Mouse (Mus musculus) stomach, embryonic 16.5 days (tissue): ENCODE measurements around the gene 1700003H04Rik. TPM values are rescaled to one million over a fixed set of nuclear protein-coding genes. Genes with fewer than 3 reads are reported as not detected.

Experiments
- ATAC-seq: fragments of 200-750 bp; cut with Nextera tagmentation; 2 replicates; pipeline ENCODE4 v1.8.0; 2017; ENCODE audit warnings: moderate number of reproducible peaks, moderate TSS enrichment; ENCODE audit not compliant: insufficient read depth, low FRiP score
- H3K27ac ChIP-seq: fragments of 300-500 bp; sonication (generic); 2 replicates; pipeline ENCODE4 v1.5.1; 2014; ENCODE audit warnings: low read length
- H3K27me3 ChIP-seq: fragments of 300-500 bp; sonication (generic); 2 replicates; pipeline ENCODE4 v1.6.1; 2014; ENCODE audit warnings: low read length, control low read depth, mixed read lengths; ENCODE audit not compliant: control insufficient read depth, insufficient read depth
- H3K36me3 ChIP-seq: fragments of 300-500 bp; sonication (generic); 2 replicates; pipeline ENCODE4 v1.6.1; 2014; ENCODE audit warnings: low read length; ENCODE audit not compliant: control insufficient read depth, insufficient read depth
- H3K4me1 ChIP-seq: fragments of 300-500 bp; sonication (generic); 2 replicates; pipeline ENCODE4 v1.6.1; 2014; ENCODE audit warnings: low read length, control low read depth, mixed read lengths; ENCODE audit not compliant: control insufficient read depth, insufficient read depth
- H3K4me2 ChIP-seq: fragments of 300-500 bp; sonication (generic); 2 replicates; pipeline ENCODE4 v1.6.1; 2014; ENCODE audit warnings: low read depth, low read length, mixed read lengths
- H3K4me3 ChIP-seq: fragments of 300-500 bp; sonication (generic); replicated peaks from 2 replicates; pipeline ENCODE4 v1.5.1; 2014; ENCODE audit warnings: mild to moderate bottlenecking, low read length
- H3K9ac ChIP-seq: fragments of 300-500 bp; sonication (generic); 2 replicates; pipeline ENCODE4 v1.6.1; 2014; ENCODE audit warnings: low read length
- H3K9me3 ChIP-seq: fragments of 300-500 bp; sonication (generic); replicated peaks from 2 replicates; pipeline ENCODE4 v1.6.1; 2016; ENCODE audit warnings: low read length, control low read depth; ENCODE audit not compliant: control insufficient read depth
- WGBS: fragments of 180-500 bp; shearing (Covaris S2); extraction: QIAGEN DNeasy Blood & Tissue Kit; methylation state at CpG from one replicate; pipeline ENCODE4 v1.1.7; 2014; 5-methylcytosine and 5-hydroxymethylcytosine counted together
- polyA plus RNA-seq: library from polyadenylated mRNA; unstranded; fragments of >200 nt; fragmentation: Nextera tagmentation; extraction: Ambion mirVana; gene quantifications from 2 replicates; pipeline ENCODE4 v1.2.1, GENCODE M21; 2015

Gene 1700003H04Rik
- polyA plus RNA-seq = not detected in 2 replicates

DNA sequence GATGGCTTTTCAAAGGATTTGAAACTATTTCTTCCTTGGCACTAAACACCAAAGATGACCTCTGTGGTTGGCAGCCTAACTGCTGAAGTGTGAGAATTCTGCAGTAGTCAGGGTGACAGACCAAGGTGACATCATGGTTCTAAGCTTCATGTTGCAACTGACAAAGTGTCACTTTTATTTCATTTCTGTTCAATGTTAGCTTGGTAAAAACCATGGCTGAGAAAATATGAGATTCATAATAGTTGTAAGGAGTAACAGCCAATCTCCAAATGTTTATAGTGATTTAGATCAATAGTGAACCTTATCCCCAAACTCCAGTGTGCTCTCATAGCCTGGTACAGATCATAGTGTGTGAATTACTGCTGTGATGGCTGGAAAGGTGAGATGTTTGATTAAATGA, at the start of gene 1700003H04Rik:
Gene 1700003H04Rik (minus strand): TSS at position 101 of the 400 bp plus-strand sequence.
- H3K4me1 ChIP-seq = no peaks in the 10 kb centered on the region
- no peak for ATAC-seq

DNA sequence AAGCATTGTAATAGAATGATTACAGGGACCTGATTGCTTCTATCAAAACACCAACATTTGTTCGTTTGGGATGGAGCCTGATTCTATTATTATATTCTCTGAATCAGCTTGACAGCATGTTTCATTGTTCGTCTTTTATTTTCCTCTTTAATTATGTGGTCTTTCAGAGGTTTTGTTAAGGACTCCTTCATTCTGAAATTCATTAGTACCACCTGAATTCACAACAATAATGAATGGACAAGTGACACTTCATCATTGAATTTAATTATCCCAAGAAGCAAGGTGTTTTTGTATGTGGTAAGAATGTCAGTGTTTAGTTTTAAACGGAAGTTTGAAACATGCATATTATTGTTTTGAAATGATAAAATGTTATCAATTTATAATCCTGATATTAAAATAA, 42.1 kb upstream of the 1700003H04Rik start:
- Histone ChIP-seq H3K36me3 (no peaks in the 10 kb centered on the region), H3K9ac (no peak overlapping the region), H3K4me3 (no peak overlapping the region), H3K4me1 (no peaks in the 10 kb centered on the region), H3K4me2 (no peak overlapping the region), H3K27me3 (no peaks in the 10 kb centered on the region), H3K9me3 (no peaks in the 10 kb centered on the region), H3K27ac (no peak overlapping the region)
- WGBS = 75% methylated on average over 3 of the region's 3 CpGs
- no peak for ATAC-seq

More for the DNA sequence above, at the start of gene 1700003H04Rik:
- no peak within 1 kb of the TSS for H3K4me2 ChIP-seq
- H3K27me3 ChIP-seq = no peaks in the 10 kb centered on the region
- H3K36me3 ChIP-seq = no peaks in the 10 kb centered on the region
- H3K9ac ChIP-seq = no peak within 1 kb of the TSS
- H3K27ac ChIP-seq = no peak within 1 kb of the TSS
- no peak within 1 kb of the TSS for H3K4me3 ChIP-seq
- H3K9me3 ChIP-seq = no peaks in the 10 kb centered on the region

DNA sequence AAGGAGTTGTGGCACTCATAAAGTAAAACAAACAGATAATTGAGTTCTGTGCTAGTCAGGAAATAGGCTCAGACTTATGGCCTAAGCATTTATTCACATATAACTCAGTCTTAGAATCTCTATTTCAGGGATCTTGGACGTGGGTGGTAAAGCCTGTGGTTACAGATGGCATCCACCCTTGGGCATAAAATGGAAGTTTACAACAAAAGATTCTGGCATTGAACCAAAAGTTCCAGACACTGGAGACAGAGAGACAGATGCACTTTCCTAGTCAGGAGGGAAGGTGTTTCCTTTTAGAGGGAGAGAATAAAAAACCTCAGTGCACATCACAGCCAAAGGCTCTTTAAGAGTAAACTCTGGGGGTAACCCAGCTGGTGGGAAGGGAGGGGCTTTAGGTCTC, 32.4 kb upstream of the 1700003H04Rik start:
- Histone ChIP-seq H3K4me1 (no peaks in the 10 kb centered on the region), H3K36me3 (no peaks in the 10 kb centered on the region), H3K9me3 (no peaks in the 10 kb centered on the region), H3K4me2 (no peak overlapping the region), H3K27ac (no peak overlapping the region), H3K27me3 (no peaks in the 10 kb centered on the region), H3K4me3 (no peak overlapping the region), H3K9ac (no peak overlapping the region)
- ATAC-seq = no peak
- 58% methylated on average over 1 of the region's 1 CpGs for WGBS

DNA sequence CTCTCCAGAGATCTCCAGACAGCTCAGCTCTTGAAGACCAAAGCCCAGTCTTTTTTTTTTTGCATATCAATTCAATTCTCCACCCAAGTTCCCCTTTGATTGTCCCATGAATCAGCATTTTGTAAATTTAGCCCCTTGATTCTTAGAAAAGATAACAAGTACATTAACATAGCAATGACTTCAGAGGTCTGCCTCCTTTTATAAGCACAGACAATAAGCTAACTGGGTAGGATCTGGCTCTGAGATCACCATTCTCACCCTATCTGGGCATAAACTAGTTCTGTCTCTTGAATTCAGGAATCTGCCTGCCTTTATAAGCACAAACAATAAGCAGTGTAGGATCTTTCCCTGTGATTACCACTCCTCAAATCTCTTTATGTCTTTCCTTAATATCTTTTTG, 29.1 kb upstream of the 1700003H04Rik start:
- no peak for ATAC-seq
- Histone ChIP-seq H3K36me3 (no peaks in the 10 kb centered on the region), H3K4me2 (no peak overlapping the region), H3K4me1 (no peaks in the 10 kb centered on the region), H3K27me3 (no peaks in the 10 kb centered on the region), H3K9me3 (no peaks in the 10 kb centered on the region), H3K27ac (no peak overlapping the region), H3K4me3 (no peak overlapping the region), H3K9ac (no peak overlapping the region)

DNA sequence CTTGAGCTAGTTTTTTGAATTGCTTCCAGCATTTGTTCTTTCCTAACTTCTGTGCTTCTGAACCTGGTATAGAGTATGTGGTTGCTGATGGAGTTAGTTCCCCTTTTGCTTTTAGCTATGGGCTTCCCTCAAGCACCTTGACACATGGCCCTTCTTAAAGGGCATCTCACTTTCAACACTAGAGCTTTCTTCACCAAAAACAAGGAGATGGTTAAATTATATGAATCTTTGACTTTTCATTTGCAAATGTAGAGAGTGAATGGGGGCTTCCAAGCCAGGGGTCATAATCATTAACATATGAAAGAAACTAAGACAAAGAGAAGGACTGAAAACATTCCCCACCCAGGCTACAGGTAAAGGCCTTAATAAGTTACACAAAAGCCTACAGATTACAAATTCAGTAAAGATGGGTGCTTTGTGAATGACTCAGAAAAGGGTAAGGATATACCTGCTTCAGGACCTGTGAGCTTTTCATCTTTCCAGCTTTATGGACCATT, 25.2 kb upstream of the 1700003H04Rik start:
- Histone ChIP-seq H3K27me3 (no peaks in the 10 kb centered on the region), H3K36me3 (no peaks in the 10 kb centered on the region), H3K27ac (no peak overlapping the region), H3K9me3 (no peaks in the 10 kb centered on the region), H3K4me1 (no peaks in the 10 kb centered on the region), H3K4me3 (no peak overlapping the region), H3K4me2 (no peak overlapping the region), H3K9ac (no peak overlapping the region)
- no peak for ATAC-seq

DNA sequence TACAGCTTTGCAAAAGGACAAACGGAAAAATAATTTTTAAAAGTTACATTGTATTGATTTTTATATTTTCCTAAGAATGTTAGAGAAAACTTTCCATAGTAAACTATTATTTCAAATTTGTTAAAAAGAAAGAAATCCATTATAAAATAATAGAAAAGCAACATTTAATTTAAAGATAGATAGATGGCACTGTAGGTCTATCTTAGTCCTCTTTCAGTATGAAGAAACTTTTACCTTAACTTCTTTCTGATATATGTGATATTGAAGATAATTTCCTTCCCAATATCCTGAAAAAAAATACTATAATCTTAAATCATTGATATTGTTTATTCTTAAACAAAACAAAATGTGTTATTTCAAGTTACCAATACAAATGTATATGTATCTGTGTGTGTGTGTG, 24.6 kb upstream of the 1700003H04Rik start:
- Histone ChIP-seq H3K27me3 (no peaks in the 10 kb centered on the region), H3K4me2 (no peak overlapping the region), H3K4me1 (no peaks in the 10 kb centered on the region), H3K9ac (no peak overlapping the region), H3K9me3 (no peaks in the 10 kb centered on the region), H3K4me3 (no peak overlapping the region), H3K27ac (no peak overlapping the region), H3K36me3 (no peaks in the 10 kb centered on the region)
- WGBS = 78% methylated on average over 1 of the region's 1 CpGs
- no peak for ATAC-seq

DNA sequence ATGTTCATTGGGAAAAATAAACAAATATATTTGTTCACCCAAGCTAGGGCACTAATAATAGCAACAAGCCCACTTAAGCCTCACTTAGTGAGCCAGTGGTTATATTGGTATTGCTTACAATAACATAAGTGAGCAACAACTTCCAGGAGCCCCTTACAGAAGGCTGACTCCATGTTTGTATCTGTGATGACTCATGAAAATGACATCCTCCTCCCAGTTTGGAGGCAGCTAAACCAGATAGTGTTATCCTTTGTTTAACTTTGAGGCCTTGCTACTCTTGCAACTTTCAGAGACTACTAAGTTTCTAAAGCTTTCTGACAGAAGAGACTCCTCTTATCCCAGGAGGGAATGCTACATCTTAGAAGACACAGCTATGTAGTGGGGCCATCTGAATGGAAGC, 16.9 kb upstream of the 1700003H04Rik start:
- Histone ChIP-seq H3K27me3 (no peaks in the 10 kb centered on the region), H3K9ac (no peak overlapping the region), H3K9me3 (no peaks in the 10 kb centered on the region), H3K27ac (no peak overlapping the region), H3K4me1 (no peaks in the 10 kb centered on the region), H3K4me2 (no peak overlapping the region), H3K4me3 (no peak overlapping the region), H3K36me3 (no peaks in the 10 kb centered on the region)
- ATAC-seq = no peak

DNA sequence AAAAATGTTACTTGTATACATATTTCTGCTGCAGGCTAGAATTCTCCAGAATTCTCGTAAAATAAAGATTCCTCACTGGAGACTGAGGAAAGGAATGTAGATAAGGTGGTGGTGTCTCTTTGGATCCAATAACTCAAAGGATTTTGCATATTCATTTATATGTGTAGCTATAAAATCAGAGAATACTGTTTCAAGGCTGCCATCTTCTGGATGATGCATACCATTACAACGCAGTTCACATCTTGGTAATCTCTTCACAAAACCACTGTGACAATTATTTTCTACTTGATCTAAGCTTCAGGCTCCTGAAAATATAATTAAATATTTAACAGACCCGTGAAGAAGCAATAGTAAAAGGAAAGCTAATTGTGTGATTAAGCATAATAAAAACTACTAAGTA, 6.6 kb upstream of the 1700003H04Rik start:
- no peak for ATAC-seq
- H3K9ac ChIP-seq = no peak overlapping the region
- H3K9me3 ChIP-seq = no peaks in the 10 kb centered on the region
- no peak overlapping the region for H3K4me2 ChIP-seq
- H3K4me1 ChIP-seq = no peaks in the 10 kb centered on the region
- H3K27me3 ChIP-seq = no peaks in the 10 kb centered on the region
- no peak overlapping the region for H3K4me3 ChIP-seq
- H3K36me3 ChIP-seq = no peaks in the 10 kb centered on the region
- 9% methylated on average over 3 of the region's 3 CpGs for WGBS
- no peak overlapping the region for H3K27ac ChIP-seq

DNA sequence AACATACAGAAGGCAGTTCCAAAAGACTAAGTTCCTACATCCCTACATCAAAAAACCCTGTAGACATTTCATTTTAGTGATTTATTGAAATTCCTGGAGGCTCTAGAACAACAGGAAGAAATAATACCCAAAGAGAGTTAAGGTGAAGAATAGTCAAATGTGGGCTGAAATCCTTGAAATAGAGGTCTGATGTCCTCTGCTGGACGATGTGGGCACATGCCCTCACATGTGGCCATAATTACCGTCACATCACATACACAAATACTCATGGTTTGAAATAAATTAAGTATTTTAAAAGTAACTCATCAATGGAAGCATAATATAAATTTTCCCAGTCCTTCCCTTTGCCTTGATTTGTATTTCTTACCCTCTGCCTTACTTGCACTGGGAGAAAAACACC, 4.9 kb upstream of the 1700003H04Rik start:
- no peak overlapping the region for H3K9ac ChIP-seq
- WGBS = 82% methylated on average over 2 of the region's 2 CpGs
- H3K27me3 ChIP-seq = no peaks in the 10 kb centered on the region
- H3K27ac ChIP-seq = no peak overlapping the region
- H3K4me2 ChIP-seq = no peak overlapping the region
- H3K9me3 ChIP-seq = no peaks in the 10 kb centered on the region
- no peaks in the 10 kb centered on the region for H3K4me1 ChIP-seq
- H3K4me3 ChIP-seq = no peak overlapping the region
- H3K36me3 ChIP-seq = no peaks in the 10 kb centered on the region
- ATAC-seq = no peak

DNA sequence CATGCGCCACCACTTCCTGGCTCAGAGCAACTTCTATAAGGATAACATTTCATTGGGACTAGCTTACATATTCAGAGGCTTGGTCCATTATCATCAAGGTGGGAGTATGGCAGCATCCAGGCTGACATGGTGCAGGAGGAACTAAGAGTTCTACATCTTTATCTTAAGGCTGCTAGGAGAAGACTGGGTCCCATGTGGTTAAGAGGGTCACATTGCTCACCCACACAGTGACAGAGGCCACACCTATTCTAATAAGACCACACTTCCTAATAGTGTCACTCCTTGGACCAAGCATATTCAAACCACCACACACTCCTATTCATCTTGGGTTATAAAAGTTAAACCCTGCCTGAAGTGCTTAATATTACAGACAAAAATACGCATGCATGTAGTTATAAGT, 23.6 kb downstream of the 1700003H04Rik start:
- 91% methylated on average over 2 of the region's 2 CpGs for whole genome bisulfite sequencing

More for the DNA sequence above, 23.6 kb downstream of the 1700003H04Rik start:
- Histone ChIP-seq H3K4me1 (no peaks in the 10 kb centered on the region), H3K9me3 (no peaks in the 10 kb centered on the region), H3K36me3 (no peaks in the 10 kb centered on the region), H3K4me3 (no peak overlapping the region), H3K27me3 (no peaks in the 10 kb centered on the region), H3K4me2 (no peak overlapping the region), H3K27ac (no peak overlapping the region), H3K9ac (no peak overlapping the region)
- no peak for ATAC-seq
